Mouse (Mus musculus): ENCODE results near the gene Gjc1.
A peak's percentile ranks its signal among the peaks of the same experiment; 100 is the strongest.

Gene Gjc1

GRCm38 (mm10) chr11:102819021-102819782 lies at the start of gene Gjc1:
Gjc1 (minus strand) TSS chr11:102819700.
- DNase-seq (ENCODE audit: low read depth, low spot score) = no peak

DNA sequence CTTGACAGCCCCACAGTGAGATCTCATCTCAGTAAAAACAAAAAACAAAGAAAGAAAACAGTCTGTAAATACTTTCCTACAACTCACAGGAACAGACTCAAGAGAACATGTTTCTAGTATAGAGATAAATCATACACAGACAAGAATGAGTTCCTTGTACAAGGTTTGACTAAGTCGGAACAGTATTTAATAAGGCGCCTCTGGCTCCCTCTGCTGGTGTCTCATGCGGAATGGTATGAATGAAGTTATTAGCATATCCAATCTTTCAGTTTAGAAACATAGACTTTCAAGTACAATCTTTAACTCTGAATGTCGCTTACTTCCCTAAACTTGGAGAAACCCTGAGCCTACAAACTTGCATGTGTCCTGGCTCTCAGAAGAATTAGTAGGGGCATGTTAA lies 44.8 kb upstream of the Gjc1 start:
- no peak for DNase-seq (ENCODE audit: low read depth, low spot score)

- peak; percentile 72 for DNase-seq (ENCODE audit: low read depth, low spot score)
Observed at GRCm38 (mm10) chr11:102859933-102860332, 40.4 kb upstream of the Gjc1 start.

DNA sequence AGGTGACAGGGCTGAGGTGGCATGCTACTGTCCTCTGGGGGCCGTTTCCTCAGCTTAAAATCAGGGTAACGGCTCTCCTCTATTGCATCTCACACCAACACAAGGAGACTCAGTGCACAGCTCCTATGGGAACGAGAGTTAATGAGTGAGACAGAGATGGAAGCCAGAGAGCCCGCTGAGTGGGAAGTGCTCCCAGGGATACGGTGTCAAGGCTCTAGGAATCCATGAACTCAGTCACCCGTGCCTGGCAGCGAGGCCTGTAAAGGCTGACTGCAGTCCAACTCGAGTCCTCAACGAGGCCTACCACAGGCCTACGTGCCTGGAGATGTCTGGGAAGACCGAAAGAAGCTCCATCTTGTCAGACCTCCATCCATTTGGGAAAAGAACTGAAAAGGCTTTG lies 39.5 kb upstream of the Gjc1 start:
- DNase-seq (ENCODE audit: low read depth, low spot score) = no peak

DNA sequence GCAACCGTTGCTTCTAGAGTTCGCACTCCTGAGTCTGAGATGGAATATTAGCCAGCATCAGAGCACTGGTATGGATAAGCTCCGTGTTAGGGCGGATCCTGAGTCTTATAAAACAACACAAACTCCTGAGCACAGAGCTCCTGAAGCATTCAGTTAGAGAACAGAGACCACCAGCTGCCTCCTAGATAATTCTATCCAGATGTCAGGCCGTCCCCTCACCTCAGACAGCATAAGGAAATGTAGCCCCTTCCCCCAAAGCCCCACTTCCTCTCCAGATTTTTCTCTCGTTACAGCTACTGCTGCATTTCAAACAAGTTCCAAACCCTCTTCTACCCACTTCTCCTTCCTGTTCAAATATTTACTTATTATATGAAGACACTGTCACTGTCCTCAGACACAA lies 36.4 kb upstream of the Gjc1 start:
- no peak for DNase-seq (ENCODE audit: low read depth, low spot score)

DNA sequence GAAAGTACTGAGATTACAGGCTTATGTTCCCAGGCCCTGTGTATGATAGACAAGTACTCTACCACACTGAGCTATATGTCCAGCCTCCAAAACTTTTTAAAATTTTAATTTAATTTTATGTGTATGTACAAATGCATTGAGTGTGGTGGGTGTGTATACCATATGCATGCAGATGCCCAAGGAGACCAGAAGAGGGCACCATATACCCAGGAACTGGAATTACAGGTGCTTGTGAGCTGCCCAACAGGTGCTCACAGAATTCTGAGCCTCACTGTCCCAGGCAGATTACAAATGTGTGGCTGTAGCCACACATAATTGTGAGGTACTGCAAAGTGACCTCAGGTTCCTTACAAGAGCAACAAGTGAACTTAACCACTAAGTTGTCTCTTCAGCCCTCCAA lies 34.3 kb upstream of the Gjc1 start:
- DNase-seq (ENCODE audit: low read depth, low spot score) = no peak

DNA sequence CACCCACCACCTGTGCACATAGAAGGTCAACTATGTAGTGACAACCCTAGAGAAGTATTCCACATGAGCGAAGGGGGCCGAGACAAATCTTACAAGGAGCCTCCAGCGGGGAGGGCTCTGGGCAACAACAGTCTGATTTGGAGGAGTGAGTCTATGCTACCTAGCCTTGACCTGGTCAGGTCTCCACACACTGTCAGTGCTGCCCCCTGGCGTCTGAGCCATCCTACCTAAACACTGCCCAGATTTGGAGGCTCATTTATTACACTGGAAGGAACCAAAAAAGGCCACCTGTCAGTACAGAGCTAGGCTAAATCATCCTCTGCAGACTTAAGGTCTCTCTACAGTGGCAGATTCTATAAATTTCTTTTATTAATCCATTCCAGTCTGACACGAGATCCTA lies 32.4 kb upstream of the Gjc1 start:
- DNase-seq (ENCODE audit: low read depth, low spot score) = no peak

DNA sequence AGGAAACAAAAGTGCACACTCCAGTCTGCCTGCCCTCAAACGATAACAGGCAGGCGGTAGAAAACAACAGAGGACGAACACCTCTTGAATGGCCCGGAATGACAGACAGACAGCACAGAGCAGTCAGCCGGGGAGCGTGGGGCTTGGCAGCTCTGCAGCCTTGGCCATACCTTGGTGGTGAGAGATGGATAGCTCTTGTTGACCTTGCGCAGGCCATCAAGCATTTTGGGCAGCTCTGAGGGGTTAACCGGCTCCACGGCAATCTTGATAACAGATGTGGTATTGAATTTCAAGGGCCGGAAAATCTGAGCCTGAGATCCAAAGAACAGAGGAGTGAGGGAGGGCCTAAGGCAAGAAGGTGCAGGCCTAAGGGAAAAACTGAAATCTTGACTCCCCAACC lies 26.4 kb upstream of the Gjc1 start:
- no peak for DNase-seq (ENCODE audit: low read depth, low spot score)

- no peak for DNase-seq (ENCODE audit: low read depth, low spot score)
Observed at GRCm38 (mm10) chr11:102838616-102839150, 19.2 kb upstream of the Gjc1 start.

GRCm38 (mm10) chr11:102838126-102838525 lies 18.6 kb upstream of the Gjc1 start:
- no peak for DNase-seq (ENCODE audit: low read depth, low spot score)

DNA sequence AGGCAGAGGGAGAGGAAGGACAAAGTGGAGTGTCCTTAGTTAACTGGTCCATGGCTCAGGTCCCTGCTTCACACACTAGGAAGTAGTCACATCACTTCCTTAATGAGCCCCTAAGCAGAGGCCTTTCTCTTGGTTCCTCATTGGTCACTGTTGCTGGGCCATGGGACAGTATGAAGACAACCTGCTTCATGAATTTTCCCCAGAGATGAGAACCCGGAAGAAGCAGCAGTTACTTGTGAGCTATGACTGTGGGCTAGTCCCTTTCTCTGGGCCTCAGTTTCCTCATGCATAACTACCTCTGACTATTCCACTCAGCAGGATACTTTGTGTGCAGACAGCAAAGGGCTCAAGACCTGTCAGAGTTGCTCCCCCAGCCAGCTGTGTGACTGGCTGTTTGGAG lies 17.9 kb upstream of the Gjc1 start:
- no peak for DNase-seq (ENCODE audit: low read depth, low spot score)

DNA sequence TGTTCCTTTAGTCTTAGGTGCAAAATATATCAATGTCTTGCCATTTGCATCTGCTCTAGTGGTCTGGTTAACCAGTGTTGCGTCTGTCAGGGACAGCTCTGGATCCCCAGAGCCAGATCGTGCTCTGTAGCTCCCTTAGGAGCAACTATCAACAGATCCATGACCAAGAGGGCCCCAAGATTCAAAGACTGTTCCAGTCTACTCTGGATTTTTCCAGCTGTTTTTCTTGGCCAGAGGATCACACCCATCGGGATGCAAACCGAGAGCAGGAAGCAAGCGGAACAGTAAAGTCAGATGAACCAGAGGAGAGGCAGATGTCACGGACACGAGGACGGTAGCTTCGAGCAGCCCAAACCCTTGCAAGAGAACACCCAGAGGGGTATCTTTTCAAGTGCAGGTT lies 16.6 kb upstream of the Gjc1 start:
- no peak for DNase-seq (ENCODE audit: low read depth, low spot score)

DNA sequence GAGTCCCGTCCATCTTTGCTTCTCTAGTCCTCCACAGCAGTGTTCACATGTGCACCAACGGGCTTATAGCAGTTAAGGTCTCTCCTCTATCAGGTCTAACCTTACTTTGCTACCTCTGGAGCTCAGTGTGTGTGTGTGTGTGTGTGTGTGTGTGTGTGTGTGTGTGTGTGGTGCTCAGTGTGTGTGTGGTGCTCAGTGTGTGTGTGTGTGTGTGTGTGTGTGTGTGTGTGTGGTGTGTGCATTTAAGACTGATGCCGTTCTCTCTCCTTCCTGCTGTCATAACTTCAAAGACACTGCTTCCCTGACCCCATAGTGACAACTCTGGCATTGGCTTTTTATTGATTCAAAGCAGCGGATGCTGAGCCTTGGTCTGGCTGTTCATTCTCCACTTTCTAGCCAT lies 16.0 kb upstream of the Gjc1 start, which contains the start of gene Higd1b:
Higd1b (plus strand) TSS at position 301 of the 400 bp plus-strand sequence.
- no peak for DNase-seq (ENCODE audit: low read depth, low spot score)

GRCm38 (mm10) chr11:102834219-102834618 lies 14.7 kb upstream of the Gjc1 start:
- no peak for DNase-seq (ENCODE audit: low read depth, low spot score)

GRCm38 (mm10) chr11:102832700-102833297 lies 13.3 kb upstream of the Gjc1 start:
- DNase-seq (ENCODE audit: low read depth, low spot score) = no peak

DNA sequence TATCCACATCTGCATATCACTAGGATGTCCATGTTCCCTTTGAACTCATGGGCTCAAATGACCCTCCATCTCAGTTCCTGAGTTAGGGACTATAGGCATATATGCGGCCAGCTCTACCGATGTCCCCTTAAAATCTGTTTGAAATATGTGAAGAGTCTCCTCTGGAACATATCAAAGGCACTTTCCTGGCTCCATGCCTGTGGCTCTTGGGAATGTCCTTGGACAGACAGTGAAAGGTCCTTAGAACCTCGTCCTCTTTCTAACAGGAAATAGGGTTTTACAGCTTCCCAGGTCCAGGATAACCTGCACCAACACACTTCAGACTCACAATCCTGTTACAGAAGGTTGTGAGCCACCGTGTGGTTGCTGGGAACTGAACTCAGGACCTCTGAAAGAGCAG lies 10.8 kb upstream of the Gjc1 start:
- DNase-seq (ENCODE audit: low read depth, low spot score) = no peak

- DNase-seq (ENCODE audit: low read depth, low spot score) = no peak
Observed at GRCm38 (mm10) chr11:102827097-102827496, 7.6 kb upstream of the Gjc1 start.

GRCm38 (mm10) chr11:102826476-102826875 lies 7.0 kb upstream of the Gjc1 start:
- DNase-seq (ENCODE audit: low read depth, low spot score) = no peak

DNA sequence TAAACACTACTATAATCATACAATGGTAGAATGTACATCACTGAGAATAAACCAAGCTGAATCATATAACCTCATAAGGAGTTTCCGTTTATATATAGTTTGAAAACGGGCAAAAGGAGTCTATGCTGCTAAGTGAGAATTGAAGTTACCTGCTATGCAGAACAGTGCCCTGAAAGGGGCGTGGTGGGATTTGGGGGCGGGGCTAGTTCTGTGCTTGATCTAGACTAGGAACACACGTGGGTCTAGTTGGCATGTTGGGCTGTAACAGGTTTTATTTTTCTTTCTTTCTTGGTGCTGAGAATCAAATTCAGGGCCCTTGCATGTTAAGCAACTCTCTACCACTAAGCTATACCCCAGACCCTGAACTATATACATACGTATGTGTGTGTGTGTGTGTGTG lies 1.7 kb upstream of the Gjc1 start:
- DNase-seq (ENCODE audit: low read depth, low spot score) = no peak

GRCm38 (mm10) chr11:102820432-102820831 lies 932 bp upstream of the Gjc1 start:
- no peak for DNase-seq (ENCODE audit: low read depth, low spot score)

DNA sequence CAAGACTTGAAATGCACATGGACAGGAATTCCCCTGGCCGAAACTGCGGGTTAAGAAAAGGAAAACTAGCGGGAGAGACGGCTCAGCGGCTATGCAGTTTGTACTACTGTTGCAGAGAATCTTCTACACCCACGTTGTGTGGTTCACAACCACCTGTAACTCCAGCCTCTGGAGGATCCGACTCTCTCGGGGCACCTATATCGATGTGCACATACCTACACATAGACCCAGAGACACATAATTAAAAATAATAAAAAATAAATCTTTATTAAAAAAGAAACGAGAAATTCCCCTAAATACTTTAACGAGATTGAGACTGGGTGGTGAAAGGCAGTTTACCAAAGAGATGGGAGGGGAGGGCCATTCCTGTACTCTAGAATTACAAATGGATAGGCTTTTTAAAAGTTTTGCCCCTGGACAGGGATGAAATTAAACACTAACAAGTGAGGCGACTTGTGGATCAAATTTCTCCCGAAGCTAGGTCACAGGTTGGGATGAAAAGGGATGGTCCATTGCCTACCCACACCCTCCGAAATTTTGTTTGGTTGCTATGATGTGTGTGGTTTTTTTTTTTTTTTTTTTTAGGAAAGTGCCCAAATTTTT lies 384 bp upstream of the Gjc1 start:
- DNase-seq (ENCODE audit: low read depth, low spot score) = no peak

DNA sequence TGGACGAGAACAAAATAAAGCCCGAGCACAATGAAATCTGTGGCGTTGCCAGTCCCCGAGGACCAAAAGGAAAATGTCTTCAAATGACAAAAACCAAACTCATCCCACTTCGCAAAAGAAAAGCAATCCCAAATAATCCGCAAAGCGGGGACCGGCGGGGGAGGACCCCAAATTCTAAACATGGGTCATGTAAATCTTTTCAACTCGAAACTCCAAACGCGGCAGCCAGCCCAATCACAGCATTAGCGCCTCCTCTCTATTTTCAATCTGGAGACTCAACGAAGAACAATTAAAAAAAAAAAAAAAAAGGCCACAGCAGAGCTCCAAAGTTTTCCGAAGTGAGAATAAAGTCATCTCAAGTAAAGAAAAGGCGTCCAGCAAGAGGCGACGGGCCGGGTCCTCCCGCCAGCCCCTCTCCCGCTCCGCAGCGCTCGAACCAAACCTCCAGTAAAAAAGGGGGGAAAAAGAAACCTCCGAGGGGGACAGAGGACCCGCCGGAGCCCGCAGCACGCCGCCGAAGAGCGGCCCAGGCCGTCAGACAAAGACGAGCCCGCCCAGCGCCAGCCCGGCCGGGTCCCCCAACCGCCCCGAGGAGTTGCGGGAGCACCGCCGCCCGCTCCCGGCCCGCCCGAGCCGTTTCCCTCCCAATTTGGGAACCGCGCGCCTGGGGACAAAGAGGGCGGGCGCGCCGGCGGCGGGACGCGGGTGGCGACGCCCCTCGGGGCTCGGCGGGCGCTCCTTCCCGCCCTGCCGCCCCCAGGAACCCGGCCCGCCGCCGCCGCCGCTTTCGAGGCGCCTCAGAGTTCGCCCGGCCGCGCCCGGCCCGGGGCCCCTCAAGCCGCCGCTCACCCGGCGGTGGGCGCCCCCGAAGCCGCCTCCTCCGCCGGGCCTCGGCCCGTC lies 1.1 kb downstream of the Gjc1 start:
- no peak for DNase-seq (ENCODE audit: low read depth, low spot score)

Measured in telencephalon, adult 2 months (tissue).